Mouse (Mus musculus) hindbrain, embryonic 16.5 days (tissue): ENCODE results near the gene Nop9. TPM values are rescaled to one million over a fixed set of nuclear protein-coding genes. Genes with fewer than 3 reads are reported as not detected.
A peak's percentile ranks its signal among the peaks of the same experiment; 100 is the strongest.
"Not testable (repeated sequence)": the region's sequence is repeated elsewhere in the genome, so short reads cannot be mapped to it uniquely, and the experiment has no call there.

ENCODE experiments used
- ATAC-seq: fragments of 200-750 bp; cut with Nextera tagmentation; 2 replicates; pipeline ENCODE4 v1.8.0; 2017; ENCODE audit warnings: moderate TSS enrichment, moderate library complexity
- H3K27ac ChIP-seq: fragments of 300-500 bp; sonication (generic); 2 replicates; pipeline ENCODE4 v1.5.1; 2014; ENCODE audit warnings: low read depth, mild to moderate bottlenecking, control low read depth, low read length, moderate library complexity
- H3K27me3 ChIP-seq: fragments of 300-500 bp; sonication (generic); replicated peaks from 2 replicates; pipeline ENCODE4 v1.6.1; 2014; ENCODE audit warnings: low read length; ENCODE audit not compliant: control insufficient read depth, insufficient read depth
- H3K36me3 ChIP-seq: fragments of 300-500 bp; sonication (generic); 2 replicates; pipeline ENCODE4 v1.6.1; 2014; ENCODE audit warnings: mild to moderate bottlenecking, low read length, moderate library complexity, mixed read lengths; ENCODE audit not compliant: control insufficient read depth, insufficient read depth
- H3K4me1 ChIP-seq: fragments of 300-500 bp; sonication (generic); 2 replicates; pipeline ENCODE4 v1.6.1; 2014; ENCODE audit warnings: low read depth, low read length; ENCODE audit not compliant: control insufficient read depth, insufficient read depth
- H3K4me2 ChIP-seq: fragments of 300-500 bp; sonication (generic); 2 replicates; pipeline ENCODE4 v1.6.1; 2014; ENCODE audit warnings: mild to moderate bottlenecking, low read length, control low read depth, moderate library complexity
- H3K4me3 ChIP-seq: fragments of 300-500 bp; sonication (generic); 2 replicates; pipeline ENCODE4 v1.5.1; 2014; ENCODE audit warnings: mild to moderate bottlenecking, low read length, control low read depth, moderate library complexity
- H3K9ac ChIP-seq: fragments of 300-500 bp; sonication (generic); 2 replicates; pipeline ENCODE4 v1.6.1; 2014; ENCODE audit warnings: low read depth, mild to moderate bottlenecking, control low read depth, low read length, moderate library complexity
- H3K9me3 ChIP-seq: fragments of 300-500 bp; sonication (generic); 2 replicates; pipeline ENCODE4 v1.6.1; 2014; ENCODE audit warnings: mild to moderate bottlenecking, low read length, moderate library complexity; ENCODE audit not compliant: control insufficient read depth
- WGBS: fragments of 180-500 bp; shearing (Covaris S2); extraction: QIAGEN DNeasy Blood & Tissue Kit; methylation state at CpG from one replicate; pipeline ENCODE4 v1.1.7; 2014; 5-methylcytosine and 5-hydroxymethylcytosine counted together
- polyA plus RNA-seq: library from polyadenylated mRNA; unstranded; fragments of >200 nt; fragmentation: Nextera tagmentation; extraction: Ambion mirVana; gene quantifications from 2 replicates; pipeline ENCODE4 v1.2.1, GENCODE M21; 2015

The Nop9 gene
- polyA plus RNA-seq, 1 experiment from 2014 or later: 27.1 TPM

DNA sequence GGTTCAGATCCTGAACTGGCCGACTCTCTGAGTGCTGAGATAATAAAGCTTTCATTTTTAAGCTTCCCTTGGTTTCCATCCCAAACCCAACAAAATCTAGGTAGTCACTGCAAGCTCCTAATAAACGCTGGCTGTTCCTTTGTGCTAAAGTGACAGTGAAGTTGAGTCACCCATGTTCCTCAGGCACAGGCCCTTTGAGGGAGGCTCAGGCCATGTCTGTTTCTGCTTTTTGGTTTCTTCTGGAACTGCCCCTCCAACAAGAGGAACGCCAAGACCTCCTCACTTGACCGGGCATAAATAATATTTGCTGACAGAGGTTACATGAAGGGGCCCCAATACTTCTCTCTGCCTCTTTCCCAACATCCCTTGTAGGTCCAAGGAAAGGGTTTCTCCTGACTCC is 9.7 kb upstream of the Nop9 start:
- Histone ChIP-seq H3K4me1 (peaks cover 3% of the 10 kb centered on the region; the same call in 1 of the 2 replicates), H3K9ac (no peak overlapping the region), H3K4me2 (no peak overlapping the region), H3K4me3 (no peak overlapping the region), H3K27me3 (no peaks in the 10 kb centered on the region), H3K36me3 (peaks cover 17% of the 10 kb centered on the region), H3K9me3 (no peaks in the 10 kb centered on the region), H3K27ac (no peak overlapping the region)
- WGBS: 83% methylated on average over 4 of the region's 4 CpGs
- no peak for ATAC-seq

DNA sequence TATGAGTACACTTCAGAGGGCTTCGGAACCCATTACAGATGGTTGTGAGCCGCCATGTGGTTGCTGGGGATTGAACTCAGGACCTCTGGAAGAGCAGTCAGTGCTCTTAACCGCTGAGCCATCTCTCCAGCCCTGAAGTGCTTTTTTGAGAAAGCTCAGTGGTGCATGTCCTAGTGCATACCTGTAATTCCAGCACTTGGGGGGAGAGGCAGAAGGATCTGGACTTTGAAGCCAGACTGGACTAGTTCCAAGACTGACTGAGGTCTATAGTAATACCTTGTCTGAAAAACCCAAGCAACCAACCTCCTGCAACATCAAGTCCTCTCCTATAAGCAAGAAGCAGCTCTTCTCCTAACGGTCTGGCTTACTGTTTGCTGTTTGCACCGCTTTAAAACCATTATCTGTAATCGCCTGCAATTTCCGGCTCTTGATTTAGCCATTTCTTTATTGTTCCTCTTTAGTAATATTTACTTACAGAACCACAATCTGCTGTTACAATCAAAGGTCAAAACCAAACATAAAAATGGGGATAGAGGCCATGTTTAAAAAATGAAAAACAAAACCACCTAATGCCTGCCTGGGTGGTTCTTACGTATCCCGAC is 8.3 kb upstream of the Nop9 start:
- no peak overlapping the region for H3K9ac ChIP-seq
- no peak overlapping the region for H3K4me2 ChIP-seq
- no peak overlapping the region for H3K4me3 ChIP-seq
- H3K27ac ChIP-seq: no peak overlapping the region
- 86% methylated on average over 9 of the region's 9 CpGs for WGBS
- H3K36me3 ChIP-seq: peaks cover 17% of the 10 kb centered on the region
- ATAC-seq: no peak
- no peaks in the 10 kb centered on the region for H3K4me1 ChIP-seq
- H3K27me3 ChIP-seq: no peaks in the 10 kb centered on the region
- H3K9me3 ChIP-seq: no peaks in the 10 kb centered on the region

DNA sequence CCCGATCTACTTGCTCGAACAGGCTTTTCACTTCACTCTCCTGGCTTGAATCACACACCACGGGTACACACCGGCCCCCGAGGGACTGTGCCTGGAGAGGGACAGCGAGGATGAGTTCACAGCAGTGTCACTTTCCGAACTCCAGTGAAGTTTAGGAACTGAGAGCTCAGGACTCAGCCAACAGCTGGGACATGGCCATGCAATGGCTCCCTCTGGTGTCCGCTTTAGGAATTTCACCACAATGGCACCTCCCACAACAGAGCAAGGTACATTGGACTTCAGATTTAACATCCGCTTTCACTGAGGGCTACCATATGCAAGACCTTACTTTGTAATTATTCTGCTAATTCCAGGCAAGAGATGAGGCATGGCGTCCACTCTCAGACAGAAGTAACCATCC is 1.8 kb upstream of the Nop9 start:
- Histone ChIP-seq H3K27ac (no peak overlapping the region), H3K4me1 (peaks cover 26% of the 10 kb centered on the region), H3K36me3 (peaks cover 13% of the 10 kb centered on the region), H3K9me3 (no peaks in the 10 kb centered on the region), H3K4me2 (peak overlapping the region; percentile 1), H3K27me3 (no peaks in the 10 kb centered on the region), H3K4me3 (no peak overlapping the region), H3K9ac (peak overlapping the region; percentile 20; the same call in 1 of the 2 replicates)
- WGBS: 22% methylated on average over 10 of the region's 10 CpGs
- ATAC-seq: peak; percentile 72

DNA sequence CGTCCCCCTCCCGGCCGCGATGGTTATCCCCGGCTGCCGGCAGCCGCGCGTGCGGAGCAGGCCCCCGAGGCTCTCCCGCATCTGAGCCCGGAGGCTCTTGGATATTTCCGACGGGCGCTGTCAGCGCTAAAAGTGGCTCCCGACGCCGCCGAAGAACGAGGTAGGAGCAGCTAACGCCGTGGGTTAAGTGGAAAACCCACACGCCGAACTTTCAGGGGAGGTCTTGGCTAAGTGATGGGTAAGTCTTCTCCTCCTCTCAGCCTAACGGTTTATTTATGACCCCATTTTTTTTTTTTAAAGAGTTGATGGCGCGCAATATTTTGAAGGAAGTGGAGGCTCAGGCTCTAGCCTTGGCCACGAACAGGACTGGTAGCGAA is 356 bp downstream of the Nop9 start:
- Histone ChIP-seq H3K9me3 (no peaks in the 10 kb centered on the region), H3K4me2 (peak overlapping the region; percentile 76), H3K4me1 (peaks cover 26% of the 10 kb centered on the region), H3K36me3 (peaks cover 6% of the 10 kb centered on the region; the same call in 1 of the 2 replicates), H3K9ac (peak overlapping the region; percentile 82), H3K4me3 (peak overlapping the region; percentile 90), H3K27me3 (no peaks in the 10 kb centered on the region), H3K27ac (peak overlapping the region; percentile 55)
- no peak for ATAC-seq
- under 1% methylated on average over 28 of the region's 31 CpGs for WGBS

DNA sequence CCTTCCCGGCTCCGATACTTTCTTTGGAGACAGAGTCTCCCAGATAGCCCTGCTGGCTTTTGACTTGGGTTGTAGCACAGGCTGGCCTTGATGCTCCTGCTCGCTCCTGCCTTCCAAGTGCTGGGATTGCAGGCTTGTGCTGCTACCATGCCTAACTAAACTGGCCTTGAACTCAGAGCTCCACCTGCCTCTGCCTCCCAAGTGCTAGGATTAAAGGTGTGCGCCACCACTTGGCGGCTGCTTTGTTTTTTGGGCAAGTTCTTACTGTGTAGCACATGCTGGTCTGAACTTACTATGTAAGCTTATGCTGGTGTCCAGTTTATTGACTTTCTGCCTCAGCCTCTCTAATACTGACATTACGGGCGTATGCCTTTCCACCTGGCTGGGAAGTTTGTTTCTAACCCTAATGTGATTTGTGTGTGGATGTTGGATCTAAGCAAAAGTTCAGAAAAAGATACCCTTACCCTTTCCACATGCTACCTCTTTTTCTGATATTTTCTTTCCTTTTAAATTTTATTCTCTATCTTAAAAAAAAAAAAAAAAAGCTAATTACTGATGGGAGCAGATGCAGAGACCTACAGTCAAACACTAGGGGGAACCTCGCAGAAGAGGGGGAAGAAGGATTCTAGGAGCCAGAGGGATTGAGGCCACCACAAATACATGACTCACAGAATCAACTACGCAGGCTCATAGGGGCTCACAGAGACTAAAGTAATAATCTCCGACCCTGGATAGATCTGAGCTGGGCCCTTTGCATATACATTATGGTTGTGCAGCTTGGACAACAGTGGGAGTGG is 1.8 kb downstream of the Nop9 start:
- H3K9ac ChIP-seq: no peak overlapping the region
- H3K4me1 ChIP-seq: peaks cover 26% of the 10 kb centered on the region
- H3K4me2 ChIP-seq: peak overlapping the region; percentile 76
- WGBS: 93% methylated on average over 10 of the region's 10 CpGs
- H3K36me3 ChIP-seq: peaks cover 11% of the 10 kb centered on the region
- no peak overlapping the region for H3K4me3 ChIP-seq
- no peak for ATAC-seq
- H3K9me3 ChIP-seq: no peaks in the 10 kb centered on the region
- H3K27ac ChIP-seq: no peak overlapping the region
- H3K27me3 ChIP-seq: no peaks in the 10 kb centered on the region

DNA sequence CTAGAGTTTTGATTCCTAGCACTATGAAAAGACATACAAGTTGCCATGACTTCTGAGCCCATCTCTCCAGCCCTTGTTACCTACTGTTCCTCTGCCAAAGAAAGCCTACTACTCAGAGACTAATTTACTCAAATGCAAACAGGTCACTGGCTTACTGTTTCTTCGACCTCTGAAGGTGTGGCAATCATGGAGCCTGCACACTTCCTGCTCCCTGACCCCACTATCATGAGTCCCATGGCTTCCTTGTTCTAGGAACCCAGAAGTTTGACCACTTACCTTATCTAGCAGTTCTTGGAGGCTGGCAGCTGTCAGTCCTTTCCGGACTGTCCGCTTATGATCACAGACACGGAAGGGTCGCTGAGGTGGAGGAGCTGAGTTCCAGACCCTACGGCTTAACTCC is 12.1 kb downstream of the Nop9 start:
- H3K4me1 ChIP-seq: peaks cover 4% of the 10 kb centered on the region; the same call in 1 of the 2 replicates
- no peak overlapping the region for H3K4me2 ChIP-seq
- H3K4me3 ChIP-seq: no peak overlapping the region
- no peaks in the 10 kb centered on the region for H3K9me3 ChIP-seq
- H3K9ac ChIP-seq: no peak overlapping the region
- H3K27ac ChIP-seq: no peak overlapping the region
- peaks cover 8% of the 10 kb centered on the region for H3K27me3 ChIP-seq
- ATAC-seq: no peak
- 93% methylated on average over 6 of the region's 6 CpGs for WGBS
- peaks cover 22% of the 10 kb centered on the region for H3K36me3 ChIP-seq

DNA sequence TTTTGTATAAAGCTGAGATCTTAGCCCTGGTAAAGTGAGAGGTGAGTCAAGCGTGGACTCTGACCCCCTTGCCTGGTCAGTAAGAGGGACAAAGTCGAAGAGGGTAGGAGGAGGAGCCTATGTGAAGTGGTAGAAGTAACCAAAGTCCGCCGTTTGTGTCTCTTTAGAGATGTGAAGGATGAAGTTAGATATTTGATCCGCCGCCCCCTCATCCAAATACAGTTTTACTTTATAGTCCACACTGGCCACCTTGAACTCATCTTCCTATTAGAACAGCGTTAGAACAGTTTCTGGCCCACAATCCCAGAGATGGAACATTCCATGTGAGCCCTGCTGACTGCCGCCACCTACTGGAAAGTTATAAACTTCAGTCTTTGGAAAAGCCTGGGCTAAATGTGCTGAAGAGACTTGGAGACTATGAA is 12.9 kb downstream of the Nop9 start, which contains the start of gene Cideb:
Cideb (minus strand) TSS at position 96 of the 422 bp plus-strand sequence.
- Histone ChIP-seq H3K27me3 (peaks cover 8% of the 10 kb centered on the region), H3K9ac (no peak within 1 kb of the TSS), H3K36me3 (peaks cover 15% of the 10 kb centered on the region), H3K27ac (no peak within 1 kb of the TSS), H3K4me1 (peaks cover 6% of the 10 kb centered on the region), H3K9me3 (no peaks in the 10 kb centered on the region), H3K4me3 (no peak within 1 kb of the TSS), H3K4me2 (peak within 1 kb of the TSS; percentile 33)
- ATAC-seq: no peak
- WGBS: 19% methylated on average over 8 of the region's 8 CpGs

DNA sequence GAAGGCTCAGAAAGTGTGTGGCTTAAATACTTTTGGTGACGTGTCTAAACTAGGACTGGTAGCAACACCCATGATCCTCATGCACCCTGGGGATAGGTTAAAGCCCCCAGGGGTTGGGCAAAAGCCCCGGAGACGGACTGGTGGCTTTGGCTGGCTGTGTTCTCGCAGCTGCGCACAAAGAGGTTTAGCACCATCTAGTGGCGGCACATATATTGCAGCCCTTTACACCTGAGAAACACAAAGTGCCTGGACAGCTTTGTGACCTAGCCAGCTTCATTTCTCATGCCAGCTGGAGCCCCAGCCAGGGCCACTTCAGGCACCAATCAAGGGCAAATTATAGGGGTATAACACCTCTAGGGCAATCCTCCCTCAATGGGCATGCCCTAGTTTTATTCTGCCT is 14.7 kb downstream of the Nop9 start:
- peak overlapping the region; percentile 36 for H3K4me2 ChIP-seq
- H3K4me1 ChIP-seq, H3K9me3 ChIP-seq, H3K9ac ChIP-seq, ATAC-seq, H3K27ac ChIP-seq, H3K4me3 ChIP-seq, H3K36me3 ChIP-seq: not testable (repeated sequence)
- H3K27me3 ChIP-seq: peaks cover 14% of the 10 kb centered on the region
- 7% methylated on average over 5 of the region's 6 CpGs for WGBS

DNA sequence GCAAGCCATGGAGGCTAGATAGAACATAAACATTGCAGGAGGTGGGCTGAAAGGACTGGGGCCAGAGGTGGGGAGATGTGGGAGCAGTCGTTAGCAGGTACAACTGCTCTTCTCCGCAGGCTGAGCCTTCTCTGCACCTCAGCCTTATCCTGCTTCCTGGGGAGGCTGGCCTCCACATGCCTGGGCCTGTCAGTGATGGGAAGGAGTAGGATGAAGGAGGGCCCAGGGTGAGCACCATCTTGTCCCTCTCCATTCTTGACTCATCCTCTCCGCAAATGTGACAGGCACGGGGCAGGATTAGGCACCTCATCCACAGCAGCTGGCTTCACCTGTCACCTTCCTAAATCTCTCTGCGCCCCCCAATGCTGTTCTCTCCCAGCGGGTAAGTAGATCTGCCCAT is 15.7 kb downstream of the Nop9 start, which contains the start of gene Ltb4r2:
Ltb4r2 (plus strand) TSS at position 266 of the 400 bp plus-strand sequence.
- no peak for ATAC-seq
- peak within 1 kb of the TSS; percentile 51 for H3K4me3 ChIP-seq
- H3K36me3 ChIP-seq: no peaks in the 10 kb centered on the region
- 80% methylated on average over 6 of the region's 6 CpGs for WGBS
- peak within 1 kb of the TSS; percentile 75 for H3K9ac ChIP-seq
- peaks cover 20% of the 10 kb centered on the region for H3K27me3 ChIP-seq
- H3K4me1 ChIP-seq: peaks cover 6% of the 10 kb centered on the region
- H3K4me2 ChIP-seq: peak within 1 kb of the TSS; percentile 81
- no peaks in the 10 kb centered on the region for H3K9me3 ChIP-seq
- H3K27ac ChIP-seq: peak within 1 kb of the TSS; percentile 37
